Mouse (Mus musculus) adrenal gland (tissue): ENCODE measurements around the gene Frmd5.
"Not testable (repeated sequence)": the region's sequence is repeated elsewhere in the genome, so short reads cannot be mapped to it uniquely, and the experiment has no call there.

Experiments
- intact Hi-C: fragments of 180-260 bp; cut with DNase I; formaldehyde crosslinking; loops from one replicate; pipeline ENCODE4 v1.15.1; 2025

Gene Frmd5

GRCm38 (mm10) chr2:121507951-121508330 lies 298.9 kb downstream of the Frmd5 start:
- intact Hi-C loops = no loop called here

- intact Hi-C loops = no loop called here
These were observed 299.5 kb downstream of the Frmd5 start for GRCm38 (mm10) chr2:121507173-121507950.

- intact Hi-C loops = not testable (repeated sequence)
These were observed 300.7 kb downstream of the Frmd5 start, which contains the start of the genes Mfap1a and Wdr76 for GRCm38 (mm10) chr2:121505942-121506882. TSS of gene Mfap1a (minus strand) at chr2:121506665. TSS of gene Wdr76 (plus strand) at chr2:121506723.

DNA sequence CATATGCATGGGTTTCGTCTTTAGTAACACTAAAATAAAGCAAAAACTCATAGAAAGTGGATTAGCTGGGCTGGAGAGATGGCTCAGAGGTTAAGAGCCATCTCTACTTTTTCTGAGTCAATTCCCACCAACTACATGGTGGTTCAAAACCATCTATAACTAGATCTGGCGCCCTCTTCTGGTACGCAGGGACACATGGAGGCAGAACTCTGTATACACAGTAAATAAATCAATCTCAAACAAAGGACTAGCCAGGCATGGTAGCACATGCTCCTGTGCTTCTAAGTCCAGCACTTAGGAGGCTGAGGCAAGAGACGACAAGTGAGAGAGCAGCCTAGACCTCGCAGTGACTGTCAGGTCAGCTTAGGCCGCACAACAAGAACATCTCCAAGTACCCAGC lies 305.3 kb downstream of the Frmd5 start:
- intact Hi-C loops = not testable (repeated sequence)
